Mouse (Mus musculus): ENCODE measurements at regions not wholly inside any gene's neighbourhood (a gene's known extent, or its start where the extent isn't known, plus 50 kb on each side); places are given as distances from the start of the nearest gene placed in this dataset.

GRCm38 (mm10) chr13:31370873-31371272, 185.1 kb upstream of the Foxq1 start:
- H3K4me2 ChIP-seq (replicated peaks; ENCODE audit: low read depth, low read length): no peak overlapping the region
- peaks cover 6% of the 10 kb centered on the region; the same call in 1 of the 2 replicates for H3K4me1 ChIP-seq (ENCODE audit: control insufficient read depth, insufficient read depth, low read length)
- H3K4me3 ChIP-seq (ENCODE audit: low read length): no peak overlapping the region
- no peaks in the 10 kb centered on the region; the same call in 1 of the 2 replicates for H3K9me3 ChIP-seq (ENCODE audit: control insufficient read depth, low read length)
- H3K27ac ChIP-seq (ENCODE audit: low read depth, low read length): no peak overlapping the region
- H3K27me3 ChIP-seq (ENCODE audit: control insufficient read depth, insufficient read depth, low read length): no peaks in the 10 kb centered on the region
- no peak overlapping the region for H3K9ac ChIP-seq (ENCODE audit: low read depth, low read length)
- 18% methylated on average over 6 of the region's 6 CpGs for WGBS
- no peak for ATAC-seq (ENCODE audit: low FRiP score, low TSS enrichment)
- H3K36me3 ChIP-seq (ENCODE audit: control insufficient read depth, insufficient read depth, low read length): no peaks in the 10 kb centered on the region

GRCm38 (mm10) chr13:31374006-31374405, 181.9 kb upstream of the Foxq1 start:
- no peak for ATAC-seq (ENCODE audit: low FRiP score, low TSS enrichment)
- Histone ChIP-seq H3K9ac (ENCODE audit: low read depth, low read length) (no peak overlapping the region), H3K9me3 (ENCODE audit: control insufficient read depth, low read length) (no peaks in the 10 kb centered on the region; the same call in 1 of the 2 replicates), H3K36me3 (ENCODE audit: control insufficient read depth, insufficient read depth, low read length) (no peaks in the 10 kb centered on the region), H3K4me1 (ENCODE audit: control insufficient read depth, insufficient read depth, low read length) (peaks cover 6% of the 10 kb centered on the region; the same call in 1 of the 2 replicates), H3K27ac (ENCODE audit: low read depth, low read length) (no peak overlapping the region), H3K27me3 (ENCODE audit: control insufficient read depth, insufficient read depth, low read length) (no peaks in the 10 kb centered on the region; the same call in 1 of the 2 replicates), H3K4me2 (replicated peaks; ENCODE audit: low read depth, low read length) (no peak overlapping the region), H3K4me3 (ENCODE audit: low read length) (no peak overlapping the region)
- 62% methylated on average over 5 of the region's 5 CpGs for WGBS

- H3K4me2 ChIP-seq (replicated peaks; ENCODE audit: low read depth, low read length): no peak overlapping the region
- no peaks in the 10 kb centered on the region for H3K27me3 ChIP-seq (ENCODE audit: control insufficient read depth, insufficient read depth, low read length)
- H3K9me3 ChIP-seq (ENCODE audit: control insufficient read depth, low read length): no peaks in the 10 kb centered on the region
- H3K4me3 ChIP-seq (ENCODE audit: low read length): no peak overlapping the region
- no peak for ATAC-seq (ENCODE audit: low FRiP score, low TSS enrichment)
- 73% methylated on average over 4 of the region's 4 CpGs for WGBS
- no peaks in the 10 kb centered on the region for H3K36me3 ChIP-seq (ENCODE audit: control insufficient read depth, insufficient read depth, low read length)
- no peak overlapping the region for H3K27ac ChIP-seq (ENCODE audit: low read depth, low read length)
- H3K9ac ChIP-seq (ENCODE audit: low read depth, low read length): no peak overlapping the region
- H3K4me1 ChIP-seq (ENCODE audit: control insufficient read depth, insufficient read depth, low read length): no peaks in the 10 kb centered on the region
These were observed 162.3 kb upstream of the Foxq1 start for GRCm38 (mm10) chr13:31393421-31394215.

GRCm38 (mm10) chr13:31396216-31396910, 159.6 kb upstream of the Foxq1 start:
- no peak overlapping the region for H3K4me2 ChIP-seq (replicated peaks; ENCODE audit: low read depth, low read length)
- H3K4me3 ChIP-seq (ENCODE audit: low read length): no peak overlapping the region
- H3K4me1 ChIP-seq (ENCODE audit: control insufficient read depth, insufficient read depth, low read length): no peaks in the 10 kb centered on the region
- no peak overlapping the region for H3K9ac ChIP-seq (ENCODE audit: low read depth, low read length)
- ATAC-seq (ENCODE audit: low FRiP score, low TSS enrichment): no peak
- H3K27me3 ChIP-seq (ENCODE audit: control insufficient read depth, insufficient read depth, low read length): no peaks in the 10 kb centered on the region
- no peaks in the 10 kb centered on the region for H3K9me3 ChIP-seq (ENCODE audit: control insufficient read depth, low read length)
- H3K27ac ChIP-seq (ENCODE audit: low read depth, low read length): no peak overlapping the region
- H3K36me3 ChIP-seq (ENCODE audit: control insufficient read depth, insufficient read depth, low read length): no peaks in the 10 kb centered on the region
- WGBS: 82% methylated on average over 5 of the region's 5 CpGs

GRCm38 (mm10) chr13:31397246-31397645, 158.7 kb upstream of the Foxq1 start:
- H3K27ac ChIP-seq (ENCODE audit: low read depth, low read length): no peak overlapping the region
- no peak overlapping the region for H3K4me3 ChIP-seq (ENCODE audit: low read length)
- H3K9me3 ChIP-seq (ENCODE audit: control insufficient read depth, low read length): no peaks in the 10 kb centered on the region
- H3K36me3 ChIP-seq (ENCODE audit: control insufficient read depth, insufficient read depth, low read length): no peaks in the 10 kb centered on the region
- ATAC-seq (ENCODE audit: low FRiP score, low TSS enrichment): no peak
- WGBS: 69% methylated on average over 10 of the region's 10 CpGs
- no peaks in the 10 kb centered on the region for H3K27me3 ChIP-seq (ENCODE audit: control insufficient read depth, insufficient read depth, low read length)
- no peak overlapping the region for H3K9ac ChIP-seq (ENCODE audit: low read depth, low read length)
- no peaks in the 10 kb centered on the region for H3K4me1 ChIP-seq (ENCODE audit: control insufficient read depth, insufficient read depth, low read length)
- no peak overlapping the region for H3K4me2 ChIP-seq (replicated peaks; ENCODE audit: low read depth, low read length)

- no peak overlapping the region for H3K4me3 ChIP-seq (ENCODE audit: low read length)
- no peak overlapping the region for H3K9ac ChIP-seq (ENCODE audit: low read depth, low read length)
- no peak for ATAC-seq (ENCODE audit: low FRiP score, low TSS enrichment)
- no peak overlapping the region for H3K4me2 ChIP-seq (replicated peaks; ENCODE audit: low read depth, low read length)
- 95% methylated on average over 2 of the region's 2 CpGs for WGBS
- H3K27ac ChIP-seq (ENCODE audit: low read depth, low read length): no peak overlapping the region
- H3K27me3 ChIP-seq (ENCODE audit: control insufficient read depth, insufficient read depth, low read length): no peaks in the 10 kb centered on the region
- no peaks in the 10 kb centered on the region for H3K4me1 ChIP-seq (ENCODE audit: control insufficient read depth, insufficient read depth, low read length)
- H3K9me3 ChIP-seq (ENCODE audit: control insufficient read depth, low read length): no peaks in the 10 kb centered on the region
- H3K36me3 ChIP-seq (ENCODE audit: control insufficient read depth, insufficient read depth, low read length): no peaks in the 10 kb centered on the region
These were observed 155.5 kb upstream of the Foxq1 start for GRCm38 (mm10) chr13:31400401-31400800.

GRCm38 (mm10) chr13:31405312-31405711, 150.6 kb upstream of the Foxq1 start:
- Histone ChIP-seq H3K27me3 (ENCODE audit: control insufficient read depth, insufficient read depth, low read length) (no peaks in the 10 kb centered on the region), H3K27ac (ENCODE audit: low read depth, low read length) (no peak overlapping the region), H3K4me1 (ENCODE audit: control insufficient read depth, insufficient read depth, low read length) (no peaks in the 10 kb centered on the region), H3K9me3 (ENCODE audit: control insufficient read depth, low read length) (no peaks in the 10 kb centered on the region), H3K9ac (ENCODE audit: low read depth, low read length) (no peak overlapping the region), H3K4me2 (replicated peaks; ENCODE audit: low read depth, low read length) (no peak overlapping the region), H3K36me3 (ENCODE audit: control insufficient read depth, insufficient read depth, low read length) (no peaks in the 10 kb centered on the region), H3K4me3 (ENCODE audit: low read length) (no peak overlapping the region)
- no peak for ATAC-seq (ENCODE audit: low FRiP score, low TSS enrichment)
- WGBS: 85% methylated on average over 2 of the region's 2 CpGs

GRCm38 (mm10) chr13:31408439-31409122, 147.4 kb upstream of the Foxq1 start:
- WGBS: 51% methylated on average over 10 of the region's 10 CpGs
- H3K9me3 ChIP-seq (ENCODE audit: control insufficient read depth, low read length): no peaks in the 10 kb centered on the region
- H3K27me3 ChIP-seq (ENCODE audit: control insufficient read depth, insufficient read depth, low read length): no peaks in the 10 kb centered on the region
- no peak overlapping the region for H3K9ac ChIP-seq (ENCODE audit: low read depth, low read length)
- no peak overlapping the region for H3K4me2 ChIP-seq (replicated peaks; ENCODE audit: low read depth, low read length)
- no peaks in the 10 kb centered on the region for H3K36me3 ChIP-seq (ENCODE audit: control insufficient read depth, insufficient read depth, low read length)
- no peak overlapping the region for H3K27ac ChIP-seq (ENCODE audit: low read depth, low read length)
- H3K4me3 ChIP-seq (ENCODE audit: low read length): no peak overlapping the region
- no peaks in the 10 kb centered on the region for H3K4me1 ChIP-seq (ENCODE audit: control insufficient read depth, insufficient read depth, low read length)
- ATAC-seq (ENCODE audit: low FRiP score, low TSS enrichment): no peak

GRCm38 (mm10) chr13:31409123-31409513, 146.8 kb upstream of the Foxq1 start:
- 87% methylated on average over 2 of the region's 2 CpGs for WGBS
- no peaks in the 10 kb centered on the region for H3K9me3 ChIP-seq (ENCODE audit: control insufficient read depth, low read length)
- no peak overlapping the region for H3K4me2 ChIP-seq (replicated peaks; ENCODE audit: low read depth, low read length)
- H3K27ac ChIP-seq (ENCODE audit: low read depth, low read length): no peak overlapping the region
- H3K4me3 ChIP-seq (ENCODE audit: low read length): no peak overlapping the region
- no peak overlapping the region for H3K9ac ChIP-seq (ENCODE audit: low read depth, low read length)
- H3K27me3 ChIP-seq (ENCODE audit: control insufficient read depth, insufficient read depth, low read length): no peaks in the 10 kb centered on the region
- H3K36me3 ChIP-seq (ENCODE audit: control insufficient read depth, insufficient read depth, low read length): no peaks in the 10 kb centered on the region
- ATAC-seq (ENCODE audit: low FRiP score, low TSS enrichment): no peak
- no peaks in the 10 kb centered on the region for H3K4me1 ChIP-seq (ENCODE audit: control insufficient read depth, insufficient read depth, low read length)
